Mouse (Mus musculus) regulatory T cell (primary cell): ENCODE measurements around the gene Gm38431.

ENCODE experiments used
- in situ Hi-C: fragments of 300-600 bp; cut with MboI, MseI; formaldehyde crosslinking; loops from one replicate; pipeline ENCODE4 v1.15.1; 2025; ENCODE audit warnings: high pct_unique_total_duplicates

The Gm38431 gene

GRCm38 (mm10) chr9:21091707-21092320 is at the start of gene Gm38431, which contains the start of gene Raver1:
TSS of gene Gm38431 (minus strand) at chr9:21091997.
TSS of gene Raver1 (minus strand) at chr9:21092008.
- in situ Hi-C loops, result loop anchor here (5.0 kb wide), 1 partner anchor 35 kb away; no protein-coding TSS in a partner anchor

- in situ Hi-C loops, result no loop called here
Observed at GRCm38 (mm10) chr9:21138386-21138785, 46.6 kb upstream of the Gm38431 start.

- in situ Hi-C loops, result no loop called here
Observed at GRCm38 (mm10) chr9:21137229-21137628, 45.4 kb upstream of the Gm38431 start.

GRCm38 (mm10) chr9:21136401-21136800 is 44.6 kb upstream of the Gm38431 start:
- in situ Hi-C loops, result no loop called here

- in situ Hi-C loops, result no loop called here
Observed at GRCm38 (mm10) chr9:21135941-21136381, 44.2 kb upstream of the Gm38431 start.

GRCm38 (mm10) chr9:21135329-21135890 is 43.6 kb upstream of the Gm38431 start:
- in situ Hi-C loops, result no loop called here

GRCm38 (mm10) chr9:21134595-21135328 is 43.0 kb upstream of the Gm38431 start:
- in situ Hi-C loops, result no loop called here

GRCm38 (mm10) chr9:21133064-21133707 is 41.4 kb upstream of the Gm38431 start:
- in situ Hi-C loops, result no loop called here

GRCm38 (mm10) chr9:21132102-21132775 is 40.4 kb upstream of the Gm38431 start:
- in situ Hi-C loops, result no loop called here

- in situ Hi-C loops, result no loop called here
Observed at GRCm38 (mm10) chr9:21131059-21131956, 39.5 kb upstream of the Gm38431 start, which contains the start of gene Tyk2. TSS of gene Tyk2 (minus strand) at chr9:21131243.

- in situ Hi-C loops, result loop anchor here (5.0 kb wide), 1 partner anchor 34 kb away; the partner anchor contains the start of genes Gm38431 and Raver1
Observed at GRCm38 (mm10) chr9:21126259-21126627, 34.4 kb upstream of the Gm38431 start.

GRCm38 (mm10) chr9:21125502-21126258 is 33.9 kb upstream of the Gm38431 start:
- in situ Hi-C loops, result loop anchor here (5.0 kb wide), 1 partner anchor 33 kb away; the partner anchor contains the start of genes Gm38431 and Raver1

- in situ Hi-C loops, result loop anchor here (5.0 kb wide), 1 partner anchor 33 kb away; the partner anchor contains the start of genes Gm38431 and Raver1
Observed at GRCm38 (mm10) chr9:21124837-21125236, 33.0 kb upstream of the Gm38431 start.

GRCm38 (mm10) chr9:21121483-21121882 is 29.7 kb upstream of the Gm38431 start:
- in situ Hi-C loops, result no loop called here

- in situ Hi-C loops, result no loop called here
Observed at GRCm38 (mm10) chr9:21117073-21117472, 25.3 kb upstream of the Gm38431 start.

GRCm38 (mm10) chr9:21115105-21115504 is 23.3 kb upstream of the Gm38431 start:
- in situ Hi-C loops, result no loop called here

GRCm38 (mm10) chr9:21114190-21114589 is 22.4 kb upstream of the Gm38431 start:
- in situ Hi-C loops, result no loop called here

GRCm38 (mm10) chr9:21113751-21114150 is 22.0 kb upstream of the Gm38431 start:
- in situ Hi-C loops, result no loop called here

GRCm38 (mm10) chr9:21107607-21108237 is 15.9 kb upstream of the Gm38431 start:
- in situ Hi-C loops, result no loop called here
